Mouse (Mus musculus) neural tube, embryonic 14.5 days (tissue): ENCODE measurements around the gene Cenpt. TPM values are rescaled to one million over a fixed set of nuclear protein-coding genes. Genes with fewer than 3 reads are reported as not detected.
A peak's percentile ranks its signal among the peaks of the same experiment; 100 is the strongest.

Source experiments
- ATAC-seq: fragments of 200-750 bp; cut with Nextera tagmentation; 2 replicates; pipeline ENCODE4 v1.8.0; 2017; ENCODE audit warnings: low read depth, mild to moderate bottlenecking, moderate TSS enrichment, moderate library complexity
- H3K27ac ChIP-seq: fragments of 300-500 bp; sonication (generic); 2 replicates; pipeline ENCODE4 v1.5.1; 2014; ENCODE audit warnings: low read depth, mild to moderate bottlenecking, control low read depth, low read length, moderate library complexity, mixed read lengths
- H3K27me3 ChIP-seq: fragments of 300-500 bp; sonication (generic); 2 replicates; pipeline ENCODE4 v1.6.1; 2014; ENCODE audit warnings: low read length; ENCODE audit not compliant: control insufficient read depth, insufficient read depth
- H3K36me3 ChIP-seq: fragments of 300-500 bp; sonication (generic); 2 replicates; pipeline ENCODE4 v1.6.1; 2014; ENCODE audit warnings: low read length, mixed read lengths; ENCODE audit not compliant: control insufficient read depth, insufficient read depth
- H3K4me1 ChIP-seq: fragments of 300-500 bp; sonication (generic); 2 replicates; pipeline ENCODE4 v1.6.1; 2014; ENCODE audit warnings: low read length; ENCODE audit not compliant: control insufficient read depth, insufficient read depth
- H3K4me2 ChIP-seq: fragments of 300-500 bp; sonication (generic); 2 replicates; pipeline ENCODE4 v1.6.1; 2014; ENCODE audit warnings: mild to moderate bottlenecking, low read depth, low read length, control low read depth
- H3K4me3 ChIP-seq: fragments of 300-500 bp; sonication (generic); 2 replicates; pipeline ENCODE4 v1.5.1; 2014; ENCODE audit warnings: low read depth, low read length, control low read depth, mixed read lengths
- H3K9ac ChIP-seq: fragments of 300-500 bp; sonication (generic); replicated peaks from 2 replicates; pipeline ENCODE4 v1.6.1; 2014; ENCODE audit warnings: low read depth, mild to moderate bottlenecking, control low read depth, low read length, mixed read lengths
- H3K9me3 ChIP-seq: fragments of 300-500 bp; sonication (generic); 2 replicates; pipeline ENCODE4 v1.6.1; 2016; ENCODE audit warnings: low read length; ENCODE audit not compliant: control insufficient read depth
- WGBS: fragments of 180-500 bp; shearing (Covaris S2); extraction: QIAGEN DNeasy Blood & Tissue Kit; methylation state at CpG from one replicate; pipeline ENCODE4 v1.1.7; 2014; 5-methylcytosine and 5-hydroxymethylcytosine counted together
- polyA plus RNA-seq: library from polyadenylated mRNA; unstranded; fragments of >200 nt; fragmentation: Nextera tagmentation; extraction: Ambion mirVana; gene quantifications from 2 replicates; pipeline ENCODE4 v1.2.1, GENCODE M21; 2014

Cenpt gene
- polyA plus RNA-seq, 1 experiment from 2014 or later, result 51.4 TPM

DNA sequence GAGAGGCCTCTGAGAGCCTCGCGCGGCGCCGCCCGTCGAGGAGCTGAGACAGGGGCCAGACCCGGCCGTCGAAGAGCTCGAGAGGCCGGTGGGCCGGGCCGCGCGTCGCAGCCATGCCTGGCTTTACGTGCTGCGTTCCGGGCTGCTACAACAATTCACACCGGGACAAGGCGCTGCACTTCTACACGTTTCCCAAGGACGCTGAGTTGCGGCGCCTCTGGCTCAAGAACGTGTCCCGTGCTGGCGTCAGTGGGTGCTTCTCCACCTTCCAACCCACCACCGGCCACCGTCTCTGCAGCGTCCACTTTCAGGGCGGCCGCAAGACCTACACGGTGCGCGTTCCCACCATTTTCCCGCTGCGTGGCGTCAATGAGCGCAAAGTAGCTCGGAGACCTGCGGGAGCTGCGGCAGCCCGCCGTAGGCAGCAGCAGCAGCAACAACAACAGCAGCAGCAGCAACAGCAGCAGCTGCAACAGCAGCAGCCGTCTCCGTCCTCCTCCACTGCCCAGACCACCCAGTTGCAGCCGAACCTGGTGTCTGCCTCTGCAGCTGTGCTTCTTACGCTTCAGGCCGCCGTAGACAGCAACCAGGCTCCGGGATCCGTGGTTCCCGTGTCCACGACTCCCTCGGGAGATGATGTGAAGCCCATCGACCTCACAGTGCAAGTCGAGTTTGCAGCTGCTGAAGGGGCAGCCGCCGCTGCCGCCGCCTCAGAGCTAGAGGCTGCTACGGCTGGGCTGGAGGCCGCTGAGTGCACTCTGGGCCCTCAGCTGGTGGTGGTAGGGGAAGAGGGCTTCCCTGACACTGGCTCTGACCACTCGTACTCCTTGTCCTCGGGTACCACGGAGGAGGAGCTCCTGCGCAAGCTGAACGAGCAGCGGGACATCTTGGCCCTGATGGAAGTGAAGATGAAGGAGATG, 2.4 kb upstream of the Cenpt start:
- peak overlapping the region; percentile 98 for H3K4me2 ChIP-seq
- H3K9me3 ChIP-seq, result no peaks in the 10 kb centered on the region
- no peaks in the 10 kb centered on the region for H3K36me3 ChIP-seq
- peak overlapping the region; percentile 75 for H3K27ac ChIP-seq
- peak overlapping the region; percentile 78 for H3K4me3 ChIP-seq
- peak overlapping the region; percentile 69 for H3K9ac ChIP-seq
- peak; percentile 15 for ATAC-seq
- H3K4me1 ChIP-seq, result peaks cover 34% of the 10 kb centered on the region
- no peaks in the 10 kb centered on the region for H3K27me3 ChIP-seq
- WGBS, result under 1% methylated on average over 71 of the region's 71 CpGs

DNA sequence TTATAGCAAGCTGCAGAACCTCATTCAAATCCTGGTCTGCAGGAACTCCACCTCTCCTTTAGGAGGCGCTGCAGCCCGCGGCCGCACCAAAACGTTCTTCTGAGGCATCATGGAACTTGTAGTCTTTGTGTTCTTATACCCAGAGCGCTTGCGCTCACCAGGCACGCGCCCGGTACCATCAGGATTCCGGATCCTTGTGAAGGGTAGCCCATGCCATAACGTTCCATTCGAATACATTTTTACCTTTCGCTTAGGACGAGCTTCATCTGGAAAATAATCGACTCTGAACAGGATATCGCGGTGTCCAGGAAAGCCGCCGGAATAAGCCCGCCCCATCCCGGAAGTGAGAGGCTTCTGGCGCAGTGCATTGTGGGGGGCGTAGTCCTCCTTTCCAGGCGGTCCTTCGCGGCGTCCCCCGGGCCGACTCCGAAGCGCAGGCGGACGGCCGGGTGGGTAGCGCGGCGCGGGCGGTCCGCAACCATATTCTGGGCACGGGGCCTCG, 1.7 kb upstream of the Cenpt start, which contains the start of gene Thap11:
Thap11 (plus strand) TSS at position 418 of the 502 bp plus-strand sequence.
- peak; percentile 92 for ATAC-seq
- under 1% methylated on average over 43 of the region's 43 CpGs for whole genome bisulfite sequencing
- Histone ChIP-seq H3K27ac (peak within 1 kb of the TSS; percentile 75), H3K36me3 (no peaks in the 10 kb centered on the region), H3K4me3 (peak within 1 kb of the TSS; percentile 78), H3K9ac (peak within 1 kb of the TSS; percentile 69), H3K4me2 (peak within 1 kb of the TSS; percentile 98), H3K9me3 (no peaks in the 10 kb centered on the region), H3K27me3 (no peaks in the 10 kb centered on the region), H3K4me1 (peaks cover 33% of the 10 kb centered on the region)

DNA sequence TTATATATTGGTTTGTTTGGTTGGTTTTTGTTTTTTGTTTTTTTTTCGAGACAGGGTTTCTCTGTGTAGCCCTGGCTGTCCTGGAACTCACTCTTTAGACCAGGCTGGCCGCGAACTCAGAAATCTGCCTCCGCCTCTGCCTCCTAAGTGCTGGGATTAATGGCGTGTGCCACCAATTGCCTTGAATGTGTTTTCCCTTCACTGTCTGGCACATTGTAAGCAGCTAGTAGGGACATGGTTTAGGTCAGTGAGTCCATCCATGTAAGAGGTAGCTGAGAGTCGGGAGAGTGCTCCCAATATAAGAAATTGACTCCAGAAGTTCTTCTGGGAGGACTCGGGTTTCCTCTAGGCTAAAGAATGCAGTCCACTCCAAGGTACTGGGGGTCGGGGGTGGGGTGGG, 1.2 kb upstream of the Cenpt start:
- Histone ChIP-seq H3K27me3 (no peaks in the 10 kb centered on the region), H3K4me3 (peak overlapping the region; percentile 78), H3K27ac (no peak overlapping the region; the same call in 1 of the 2 replicates), H3K9me3 (no peaks in the 10 kb centered on the region), H3K4me2 (peak overlapping the region; percentile 18; the same call in 1 of the 2 replicates), H3K36me3 (no peaks in the 10 kb centered on the region; the same call in 1 of the 2 replicates), H3K4me1 (peaks cover 31% of the 10 kb centered on the region), H3K9ac (peak overlapping the region; percentile 69)
- no peak for ATAC-seq
- 27% methylated on average over 8 of the region's 8 CpGs for WGBS

DNA sequence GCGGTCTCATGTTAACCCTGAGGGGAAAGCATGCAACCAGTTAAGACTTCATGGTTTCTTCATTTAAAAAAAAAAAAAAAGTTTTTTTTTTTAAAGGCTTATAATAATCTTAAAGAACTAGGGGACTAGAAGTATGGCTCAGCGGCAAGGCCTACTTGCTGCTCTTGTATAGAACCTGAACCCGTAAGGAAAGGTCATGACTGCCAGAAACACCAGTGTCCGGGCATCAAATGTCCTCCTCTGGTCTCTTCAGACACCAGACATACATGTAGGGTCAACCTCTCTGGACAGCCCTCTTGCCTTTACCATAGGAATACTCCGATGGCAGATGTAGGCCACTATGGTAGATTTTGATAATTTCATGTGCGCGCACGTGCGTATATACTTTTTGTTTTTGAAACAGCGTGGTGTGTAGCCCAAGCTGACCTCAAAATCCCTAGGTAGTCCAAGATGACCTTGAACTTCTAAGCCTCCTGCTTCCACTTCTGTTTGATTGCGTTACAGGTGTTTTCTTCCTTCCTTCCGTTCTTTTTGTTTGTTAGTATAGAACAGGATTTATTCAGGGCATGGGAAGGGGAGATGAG, 840 bp downstream of the Cenpt start:
- Histone ChIP-seq H3K36me3 (peaks cover 15% of the 10 kb centered on the region), H3K9me3 (no peaks in the 10 kb centered on the region), H3K4me2 (no peak overlapping the region), H3K9ac (no peak overlapping the region), H3K4me3 (peak overlapping the region; percentile 68), H3K27me3 (no peaks in the 10 kb centered on the region), H3K4me1 (peaks cover 23% of the 10 kb centered on the region), H3K27ac (no peak overlapping the region)
- no peak for ATAC-seq
- WGBS, result 85% methylated on average over 12 of the region's 12 CpGs

DNA sequence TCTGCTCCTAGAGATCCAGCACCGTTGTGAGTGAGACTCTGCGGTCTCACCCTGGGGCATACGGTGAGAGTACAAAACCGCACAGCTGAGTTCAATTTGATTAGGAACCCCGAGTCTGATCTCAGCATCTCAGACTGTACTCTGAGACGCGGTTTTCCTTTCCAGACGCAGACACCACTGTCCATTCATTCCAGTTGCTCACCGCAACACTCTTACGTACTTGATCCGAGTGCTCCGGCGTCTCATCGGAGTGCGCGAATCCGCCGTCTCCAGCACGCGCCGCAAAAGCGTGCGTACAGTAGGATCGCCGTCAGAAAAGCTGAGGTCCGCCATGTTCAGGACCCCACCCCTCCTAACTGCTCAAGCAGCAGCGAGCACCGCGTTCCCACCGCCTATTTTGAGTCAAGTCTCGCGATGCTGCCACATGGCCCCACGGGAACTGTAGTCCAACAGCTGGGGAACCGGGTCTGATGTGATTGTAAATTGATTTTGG, 1.4 kb downstream of the Cenpt start:
- ATAC-seq, result peak; percentile 83
- under 1% methylated on average over 34 of the region's 34 CpGs for WGBS
- Histone ChIP-seq H3K9me3 (no peaks in the 10 kb centered on the region), H3K4me1 (peaks cover 18% of the 10 kb centered on the region), H3K27me3 (no peaks in the 10 kb centered on the region), H3K4me2 (peak overlapping the region; percentile 84), H3K36me3 (peaks cover 19% of the 10 kb centered on the region), H3K9ac (peak overlapping the region; percentile 65), H3K27ac (peak overlapping the region; percentile 67), H3K4me3 (peak overlapping the region; percentile 68)

DNA sequence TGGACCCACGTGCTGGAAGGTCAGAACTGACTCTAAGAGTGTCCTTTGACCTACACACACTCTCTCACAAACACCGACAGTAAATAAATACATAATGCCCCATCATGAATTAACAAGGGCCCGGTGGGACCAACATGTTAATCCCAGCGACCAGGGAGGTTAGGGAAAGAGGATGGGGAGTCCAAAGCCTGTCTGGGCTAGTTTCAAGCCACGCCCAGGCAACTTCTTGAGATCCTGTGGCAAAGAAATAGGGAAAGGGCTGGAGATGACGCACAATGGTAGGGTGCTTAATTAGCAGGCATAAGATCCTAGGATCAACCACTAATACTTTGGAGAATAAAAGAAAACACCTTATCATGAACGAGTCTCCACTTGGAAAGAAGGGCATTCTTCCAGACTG, 2.5 kb downstream of the Cenpt start:
- no peaks in the 10 kb centered on the region for H3K9me3 ChIP-seq
- 82% methylated on average over 7 of the region's 7 CpGs for WGBS
- no peak overlapping the region for H3K27ac ChIP-seq
- no peaks in the 10 kb centered on the region for H3K27me3 ChIP-seq
- H3K4me2 ChIP-seq, result peak overlapping the region; percentile 27; the same call in 1 of the 2 replicates
- no peak overlapping the region for H3K9ac ChIP-seq
- peaks cover 24% of the 10 kb centered on the region for H3K36me3 ChIP-seq
- peaks cover 8% of the 10 kb centered on the region; the same call in 1 of the 2 replicates for H3K4me1 ChIP-seq
- no peak overlapping the region for H3K4me3 ChIP-seq
- no peak for ATAC-seq

DNA sequence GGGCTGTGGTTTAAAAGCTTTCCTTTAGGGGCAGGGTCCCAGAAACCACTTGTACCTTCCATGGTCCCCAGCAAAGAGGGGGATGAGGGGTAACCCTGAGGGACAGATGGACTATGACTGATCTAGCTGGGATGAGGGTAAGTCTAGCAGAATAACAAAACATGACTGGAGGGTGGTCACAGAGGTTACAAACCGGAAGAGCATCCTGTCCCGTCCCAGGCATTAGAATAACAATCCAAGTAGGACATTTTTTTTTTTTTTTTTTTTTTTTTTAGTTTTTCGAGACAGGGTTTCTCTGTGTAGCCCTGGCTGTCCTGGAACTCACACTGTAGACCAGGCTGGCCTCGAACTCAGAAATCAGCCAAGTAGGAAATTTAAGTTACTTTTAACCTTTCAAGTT, 3.1 kb downstream of the Cenpt start:
- no peak overlapping the region for H3K9ac ChIP-seq
- no peak for ATAC-seq

DNA sequence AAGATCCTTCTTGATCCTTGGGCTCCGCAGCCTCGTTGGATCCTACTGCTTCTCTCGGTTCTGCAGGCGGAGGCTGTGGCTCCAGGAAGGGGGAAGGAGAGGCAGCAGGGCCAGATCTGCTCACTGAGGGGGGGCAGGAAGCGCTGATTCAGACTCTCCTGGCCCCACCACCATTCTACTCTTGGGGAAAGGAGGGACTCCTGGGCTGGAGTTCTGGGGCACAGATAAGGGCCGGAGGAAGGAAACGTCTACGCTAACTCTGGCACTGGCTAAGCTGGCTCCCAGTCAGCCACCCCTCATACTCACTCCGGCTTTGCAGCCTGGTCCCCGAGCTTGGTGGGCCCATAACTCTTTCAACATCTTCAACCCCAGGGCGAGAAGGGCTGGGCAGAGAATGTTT, 6.4 kb downstream of the Cenpt start:
- H3K27me3 ChIP-seq, result no peaks in the 10 kb centered on the region
- peaks cover 41% of the 10 kb centered on the region for H3K36me3 ChIP-seq
- no peaks in the 10 kb centered on the region for H3K9me3 ChIP-seq
- H3K9ac ChIP-seq, result no peak overlapping the region
- no peak overlapping the region for H3K4me2 ChIP-seq
- ATAC-seq, result no peak
- 94% methylated on average over 11 of the region's 11 CpGs for WGBS
- no peak overlapping the region for H3K4me3 ChIP-seq
- H3K4me1 ChIP-seq, result peaks cover 5% of the 10 kb centered on the region; the same call in 1 of the 2 replicates
- H3K27ac ChIP-seq, result no peak overlapping the region

More for the DNA sequence above, 3.1 kb downstream of the Cenpt start:
- Histone ChIP-seq H3K27me3 (no peaks in the 10 kb centered on the region), H3K9me3 (no peaks in the 10 kb centered on the region), H3K4me1 (peaks cover 8% of the 10 kb centered on the region; the same call in 1 of the 2 replicates), H3K4me3 (no peak overlapping the region), H3K4me2 (no peak overlapping the region), H3K27ac (no peak overlapping the region), H3K36me3 (peaks cover 28% of the 10 kb centered on the region)
- WGBS, result 88% methylated on average over 4 of the region's 4 CpGs
